Mouse (Mus musculus) 3134 (cell line): ENCODE data around the gene Olfr304.
"Not testable (repeated sequence)": the region's sequence is repeated elsewhere in the genome, so short reads cannot be mapped to it uniquely, and the experiment has no call there.

ENCODE experiments used
- DNase-seq: peaks from one replicate; pipeline ENCODE4 v3.0.0-alpha.2; 2011; ENCODE audit warnings: low spot score; ENCODE audit not compliant: insufficient read length; ENCODE audit errors: extremely low read depth

The Olfr304 gene

DNA sequence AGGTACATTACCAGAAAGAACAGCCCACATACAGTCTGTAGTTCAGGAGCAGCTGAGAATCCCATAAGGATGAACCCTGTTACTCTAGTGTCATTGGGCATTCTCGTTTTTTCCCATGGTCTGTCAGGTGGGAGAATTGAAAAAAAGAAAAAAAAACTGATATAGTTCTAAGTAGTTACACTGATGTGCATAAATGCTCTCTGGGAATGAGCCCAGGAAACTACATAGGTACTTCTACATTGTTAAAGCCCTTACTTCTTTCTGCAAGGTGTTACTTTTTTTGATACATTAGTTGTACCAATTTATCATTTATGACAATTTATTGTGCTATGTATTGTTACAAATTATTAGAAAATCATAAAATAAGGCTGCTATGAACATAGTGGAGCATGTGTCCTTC is at the start of gene Olfr304:
Gene Olfr304, minus strand, starts transcription at position 101 of the 400 bp plus-strand sequence.
- no peak for DNase-seq

DNA sequence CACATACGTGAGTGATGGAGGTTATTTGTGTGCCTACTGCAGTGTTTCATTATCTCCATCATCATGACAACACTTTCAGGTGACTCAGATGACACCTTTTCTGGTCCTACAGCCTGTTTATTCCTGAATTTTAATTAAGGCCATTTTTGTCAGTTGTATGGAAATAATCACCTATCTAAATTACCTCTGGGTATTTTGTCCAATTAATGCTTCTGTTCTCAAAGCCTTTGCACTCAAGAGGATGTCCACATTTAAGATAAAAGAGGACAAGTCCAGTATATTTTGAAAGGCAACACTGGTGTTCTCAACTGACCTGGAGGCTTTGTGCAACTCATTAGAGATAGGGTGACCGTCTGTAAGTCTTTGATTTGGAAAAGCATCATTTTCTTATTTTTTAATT is 17.1 kb upstream of the Olfr304 start, which contains the start of gene Olfr301:
Gene Olfr301, plus strand, starts transcription at position 301 of the 400 bp plus-strand sequence.
- DNase-seq, result no peak

DNA sequence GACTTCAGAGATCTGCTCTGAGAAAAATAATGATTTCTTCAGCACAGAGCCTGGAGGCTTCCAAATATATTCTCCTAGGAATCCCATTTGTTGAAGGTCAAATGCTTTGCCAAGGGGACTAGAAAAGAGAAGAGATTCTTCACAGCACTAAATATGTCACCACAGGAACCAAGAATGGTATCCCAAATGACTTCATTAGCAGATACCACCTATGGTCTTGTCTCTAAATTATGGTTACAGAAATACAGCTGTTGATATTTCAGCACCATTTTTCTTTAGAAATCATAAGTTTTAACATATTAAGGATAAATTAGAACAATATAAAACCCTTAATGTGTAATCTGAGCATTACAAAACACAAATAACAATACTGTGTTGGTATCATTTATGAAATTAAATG is 11.2 kb upstream of the Olfr304 start, which contains the start of gene Olfr303:
Gene Olfr303, minus strand, starts transcription at position 101 of the 400 bp plus-strand sequence.
- no peak for DNase-seq

DNA sequence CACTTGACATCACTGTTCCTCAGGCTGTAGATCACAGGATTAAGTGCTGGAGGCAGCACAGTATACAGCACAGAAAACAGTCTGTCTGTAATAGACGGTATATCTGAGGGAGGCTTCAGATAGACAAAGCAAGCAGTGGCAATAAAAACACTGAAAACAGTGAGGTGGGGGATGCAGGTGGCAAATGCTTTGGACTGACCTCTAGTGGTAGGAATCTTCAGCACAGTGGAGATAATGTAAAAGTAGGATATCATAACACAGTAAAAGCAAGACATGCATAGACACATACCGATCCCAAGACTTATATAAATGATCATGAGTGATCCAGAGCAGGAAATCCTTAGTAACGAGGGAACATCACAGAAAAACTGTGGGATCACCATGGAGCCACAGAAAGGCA is 689 bp downstream of the Olfr304 start:
- DNase-seq, result no peak

DNA sequence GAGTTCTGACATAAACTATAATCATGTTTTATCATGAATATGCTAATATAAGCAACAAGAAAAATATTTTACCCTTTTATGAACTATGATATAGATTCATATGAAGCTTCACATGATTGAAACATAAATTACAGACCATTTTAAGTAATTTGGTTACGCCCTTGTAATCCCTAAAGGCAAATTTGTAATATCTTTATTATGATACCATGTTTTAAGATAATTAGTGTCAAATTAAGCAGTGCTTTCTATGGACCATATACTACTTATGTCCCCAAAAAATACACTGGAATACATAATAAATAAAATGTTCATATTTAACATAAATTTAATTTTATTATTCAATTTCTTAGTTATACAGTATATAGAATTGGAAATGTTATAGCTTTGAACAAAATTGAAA is 19.6 kb downstream of the Olfr304 start, which contains the start of gene Olfr305:
Gene Olfr305, minus strand, starts transcription at position 101 of the 400 bp plus-strand sequence.
- DNase-seq, result no peak

DNA sequence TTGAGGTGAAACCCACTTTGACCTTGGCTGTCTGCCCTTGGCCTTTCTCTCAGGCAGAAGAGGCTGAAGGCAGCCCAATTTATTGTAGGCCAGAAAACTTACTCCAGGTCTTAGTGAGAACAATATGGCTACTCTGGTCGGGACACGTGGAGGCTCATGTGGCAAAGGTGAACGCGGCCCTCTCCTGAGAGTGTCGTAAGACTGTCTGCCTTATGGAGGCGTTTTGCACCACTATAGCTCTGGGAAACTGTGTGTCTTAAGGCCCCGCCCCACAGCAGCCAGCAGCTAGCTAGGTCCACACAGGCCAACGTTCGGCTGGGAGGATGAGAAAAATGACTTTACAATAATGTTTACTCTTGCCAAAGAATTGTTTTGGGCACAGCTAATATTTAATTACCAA is 40.2 kb downstream of the Olfr304 start:
- DNase-seq, result not testable (repeated sequence)

DNA sequence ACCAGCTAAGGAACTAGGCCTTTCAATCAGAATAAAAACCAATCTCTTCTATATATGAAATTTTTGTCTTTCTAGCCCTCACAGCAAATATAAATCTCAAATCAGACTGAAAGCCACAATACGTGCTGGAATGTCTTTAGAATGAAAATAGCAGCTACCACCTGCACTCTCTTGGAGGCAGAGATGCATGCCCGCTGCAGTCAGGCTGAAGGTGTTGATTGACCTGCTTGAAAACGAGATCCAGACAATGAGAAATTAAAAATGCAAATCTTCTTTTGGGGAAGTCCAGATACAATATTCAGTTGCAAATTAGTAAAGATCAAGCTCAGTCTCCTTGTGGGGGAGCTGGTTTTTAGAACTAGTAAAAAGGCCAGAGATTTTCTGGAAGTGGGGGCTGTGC is 42.2 kb downstream of the Olfr304 start:
- no peak for DNase-seq

DNA sequence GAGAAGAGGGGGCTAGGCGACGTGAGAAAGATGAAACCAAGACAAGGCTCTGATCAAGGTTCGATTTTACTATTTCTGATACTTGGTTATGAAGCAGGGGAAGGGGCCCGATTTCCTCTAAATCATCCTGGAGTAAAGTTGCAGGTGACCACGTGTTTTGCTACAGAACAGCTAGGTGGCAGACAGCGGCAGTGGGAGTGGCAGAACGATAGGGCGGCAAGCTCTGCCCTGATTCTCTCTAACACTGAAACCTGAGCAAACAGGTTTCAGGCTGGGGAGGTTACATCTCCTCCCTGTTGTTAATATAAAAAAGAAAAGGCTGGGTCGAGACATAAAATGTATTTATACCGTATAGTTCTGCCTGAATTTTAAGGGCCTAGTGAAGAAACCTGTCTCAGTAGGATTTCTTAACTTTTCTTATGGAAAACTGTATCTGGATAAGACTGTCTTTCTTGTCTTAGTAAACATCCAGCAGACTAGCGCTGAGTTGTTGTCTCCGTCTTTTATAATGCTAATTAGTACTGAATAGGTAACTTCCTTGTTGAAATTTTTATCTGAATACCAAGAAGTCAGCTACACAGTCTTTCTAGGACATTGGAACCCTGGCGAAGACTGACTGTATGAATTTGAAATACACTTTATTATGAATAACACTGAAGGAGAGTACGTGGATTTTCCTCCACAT is 43.4 kb downstream of the Olfr304 start:
- no peak for DNase-seq

DNA sequence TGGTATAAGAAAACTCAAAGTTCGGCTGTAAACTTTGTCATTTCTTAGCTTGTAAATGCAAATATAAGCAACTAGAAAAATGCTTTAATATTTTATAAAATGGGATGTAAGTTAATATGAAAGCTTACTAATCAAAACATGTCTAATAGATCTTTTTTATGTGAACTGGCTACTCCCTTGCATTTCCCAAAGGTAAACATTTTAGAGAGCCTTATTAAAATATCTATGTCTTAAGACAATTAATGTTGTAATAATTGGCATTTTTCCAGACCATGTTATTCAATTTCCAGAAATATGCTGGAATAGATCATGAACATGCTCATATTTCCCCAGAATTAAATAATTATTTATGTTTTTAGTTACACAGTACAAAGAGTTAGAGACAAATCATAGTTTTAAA is 49.0 kb downstream of the Olfr304 start, which contains the start of gene Olfr307:
Gene Olfr307, minus strand, starts transcription at position 101 of the 400 bp plus-strand sequence.
- DNase-seq, result no peak
